Mouse (Mus musculus) hindbrain, embryonic 11.5 days (tissue): Measurements from ENCODE around the gene Tomm6. TPM values are rescaled to one million over a fixed set of nuclear protein-coding genes. Genes with fewer than 3 reads are reported as not detected.
A peak's percentile ranks its signal among the peaks of the same experiment; 100 is the strongest.

Source experiments
- ATAC-seq: fragments of 200-750 bp; cut with Nextera tagmentation; 2 replicates; pipeline ENCODE4 v1.8.0; 2017; ENCODE audit warnings: mild to moderate bottlenecking, moderate TSS enrichment, moderate library complexity; ENCODE audit not compliant: low FRiP score
- DNase-seq: peaks from one replicate; pipeline ENCODE4 v3.0.0-alpha.2; 2015; ENCODE audit warnings: low spot score
- H3K27ac ChIP-seq: fragments of 300-500 bp; sonication (generic); 2 replicates; pipeline ENCODE4 v1.5.1; 2014; ENCODE audit warnings: mild to moderate bottlenecking, low read depth, low read length
- H3K27me3 ChIP-seq: fragments of 300-500 bp; sonication (generic); 2 replicates; pipeline ENCODE4 v1.6.1; 2014; ENCODE audit warnings: mild to moderate bottlenecking, low read length, moderate library complexity, mixed read lengths; ENCODE audit not compliant: control insufficient read depth, insufficient read depth
- H3K36me3 ChIP-seq: fragments of 300-500 bp; sonication (generic); 2 replicates; pipeline ENCODE4 v1.6.1; 2014; ENCODE audit warnings: mild to moderate bottlenecking, low read length, moderate library complexity, mixed read lengths; ENCODE audit not compliant: control insufficient read depth, insufficient read depth
- H3K4me1 ChIP-seq: fragments of 300-500 bp; sonication (generic); replicated peaks from 2 replicates; pipeline ENCODE4 v1.6.1; 2014; ENCODE audit warnings: low read length, mixed read lengths; ENCODE audit not compliant: control insufficient read depth, insufficient read depth
- H3K4me2 ChIP-seq: fragments of 300-500 bp; sonication (generic); replicated peaks from 2 replicates; pipeline ENCODE4 v1.6.1; 2014; ENCODE audit warnings: mild to moderate bottlenecking, low read depth, low read length
- H3K4me3 ChIP-seq: fragments of 300-500 bp; sonication (generic); 2 replicates; pipeline ENCODE4 v1.5.1; 2014; ENCODE audit warnings: low read depth, low read length
- H3K9ac ChIP-seq: fragments of 300-500 bp; sonication (generic); 2 replicates; pipeline ENCODE4 v1.6.1; 2014; ENCODE audit warnings: low read depth, low read length
- H3K9me3 ChIP-seq: fragments of 300-500 bp; sonication (generic); 2 replicates; pipeline ENCODE4 v1.6.1; 2016; ENCODE audit warnings: low read length; ENCODE audit not compliant: control insufficient read depth
- WGBS: fragments of 180-500 bp; shearing (Covaris S2); extraction: QIAGEN DNeasy Blood & Tissue Kit; methylation state at CpG from one replicate; pipeline ENCODE4 v1.1.7; 2014; 5-methylcytosine and 5-hydroxymethylcytosine counted together
- polyA plus RNA-seq: library from polyadenylated mRNA; unstranded; fragments of >200 nt; fragmentation: Nextera tagmentation; extraction: Ambion mirVana; gene quantifications from 2 replicates; pipeline ENCODE4 v1.2.1, GENCODE M21; 2014

Gene Tomm6
- polyA plus RNA-seq, result 370 and 375 TPM in 2 replicates

- DNase-seq (no peak), ATAC-seq (no peak)
- peak within 1 kb of the TSS; percentile 93 for H3K4me2 ChIP-seq
- peak within 1 kb of the TSS; percentile 83 for H3K4me3 ChIP-seq
- H3K36me3 ChIP-seq, result 0 out of 2 replicates have a peak, but pooled peaks cover 3% of the 10 kb centered on the region
- H3K9me3 ChIP-seq, result no peaks in the 10 kb centered on the region
- peak within 1 kb of the TSS; percentile 81 for H3K27ac ChIP-seq
- H3K9ac ChIP-seq, result peak within 1 kb of the TSS; percentile 86
- no peaks in the 10 kb centered on the region for H3K27me3 ChIP-seq
- WGBS, result 0% methylated on average over 9 of the region's 9 CpGs
- H3K4me1 ChIP-seq, result peaks cover 9% of the 10 kb centered on the region
Observed at GRCm38 (mm10) chr17:47688344-47688607, at the start of gene Tomm6. TSS of gene Tomm6 (minus strand) at chr17:47688386.

GRCm38 (mm10) chr17:47737271-47738065 is 49.3 kb upstream of the Tomm6 start:
- no peaks in the 10 kb centered on the region for H3K9me3 ChIP-seq
- H3K4me1 ChIP-seq, result peaks cover 10% of the 10 kb centered on the region
- no peaks in the 10 kb centered on the region for H3K36me3 ChIP-seq
- 0% methylated on average over 46 of the region's 60 CpGs for WGBS
- ATAC-seq (peak; percentile 77), DNase-seq (peak; percentile 71)
- peak overlapping the region; percentile 47 for H3K9ac ChIP-seq
- H3K4me3 ChIP-seq, result peak overlapping the region; percentile 56
- H3K27me3 ChIP-seq, result peaks cover 17% of the 10 kb centered on the region
- H3K4me2 ChIP-seq, result peak overlapping the region; percentile 97
- no peak overlapping the region for H3K27ac ChIP-seq

GRCm38 (mm10) chr17:47736856-47737255 is 48.7 kb upstream of the Tomm6 start, which contains the start of gene Tfeb:
TSS of gene Tfeb (plus strand) at chr17:47737030.
- Histone ChIP-seq H3K27me3 (peaks cover 17% of the 10 kb centered on the region), H3K4me1 (peaks cover 10% of the 10 kb centered on the region), H3K9ac (peak within 1 kb of the TSS; percentile 47), H3K27ac (no peak within 1 kb of the TSS), H3K9me3 (no peaks in the 10 kb centered on the region), H3K4me2 (peak within 1 kb of the TSS; percentile 97), H3K36me3 (no peaks in the 10 kb centered on the region), H3K4me3 (peak within 1 kb of the TSS; percentile 56)
- DNase-seq (peak; percentile 99), ATAC-seq (peak; percentile 75)
- WGBS, result under 1% methylated on average over 45 of the region's 47 CpGs

GRCm38 (mm10) chr17:47735553-47736100 is 47.4 kb upstream of the Tomm6 start:
- ATAC-seq (no peak), DNase-seq (no peak)
- no peak overlapping the region for H3K9ac ChIP-seq
- no peak overlapping the region for H3K4me2 ChIP-seq
- peaks cover 10% of the 10 kb centered on the region for H3K4me1 ChIP-seq
- H3K27ac ChIP-seq, result no peak overlapping the region
- 72% methylated on average over 14 of the region's 14 CpGs for WGBS
- H3K36me3 ChIP-seq, result no peaks in the 10 kb centered on the region
- peaks cover 17% of the 10 kb centered on the region for H3K27me3 ChIP-seq
- H3K9me3 ChIP-seq, result no peaks in the 10 kb centered on the region
- no peak overlapping the region for H3K4me3 ChIP-seq

GRCm38 (mm10) chr17:47730633-47731575 is 42.7 kb upstream of the Tomm6 start:
- Histone ChIP-seq H3K4me3 (no peak overlapping the region), H3K4me2 (no peak overlapping the region), H3K9me3 (no peaks in the 10 kb centered on the region), H3K36me3 (no peaks in the 10 kb centered on the region), H3K27ac (no peak overlapping the region), H3K4me1 (no peaks in the 10 kb centered on the region), H3K9ac (no peak overlapping the region), H3K27me3 (no peaks in the 10 kb centered on the region)
- WGBS, result 54% methylated on average over 24 of the region's 24 CpGs
- peak; percentile 19 for DNase-seq
- ATAC-seq, result no peak

GRCm38 (mm10) chr17:47726566-47726965 is 38.4 kb upstream of the Tomm6 start, which contains the start of gene Pgc:
TSS of gene Pgc (plus strand) at chr17:47726842.
- WGBS, result 79% methylated on average over 11 of the region's 11 CpGs
- H3K9ac ChIP-seq, result no peak within 1 kb of the TSS
- no peak within 1 kb of the TSS for H3K4me3 ChIP-seq
- H3K4me2 ChIP-seq, result no peak within 1 kb of the TSS
- H3K36me3 ChIP-seq, result no peaks in the 10 kb centered on the region
- DNase-seq, result no peak
- H3K27ac ChIP-seq, result no peak within 1 kb of the TSS
- ATAC-seq, result no peak
- no peaks in the 10 kb centered on the region for H3K27me3 ChIP-seq
- H3K4me1 ChIP-seq, result no peaks in the 10 kb centered on the region
- H3K9me3 ChIP-seq, result no peaks in the 10 kb centered on the region

- Histone ChIP-seq H3K4me3 (no peak overlapping the region), H3K36me3 (no peaks in the 10 kb centered on the region), H3K9ac (no peak overlapping the region), H3K4me2 (no peak overlapping the region), H3K4me1 (no peaks in the 10 kb centered on the region), H3K9me3 (no peaks in the 10 kb centered on the region), H3K27ac (no peak overlapping the region), H3K27me3 (no peaks in the 10 kb centered on the region)
- DNase-seq (no peak), ATAC-seq (no peak)
- WGBS, result 86% methylated on average over 4 of the region's 4 CpGs
Observed at GRCm38 (mm10) chr17:47721183-47721582, 33.0 kb upstream of the Tomm6 start.

- no peaks in the 10 kb centered on the region for H3K9me3 ChIP-seq
- no peak for DNase-seq
- H3K4me3 ChIP-seq, result no peak overlapping the region
- H3K4me2 ChIP-seq, result no peak overlapping the region
- no peaks in the 10 kb centered on the region for H3K27me3 ChIP-seq
- H3K36me3 ChIP-seq, result no peaks in the 10 kb centered on the region
- H3K27ac ChIP-seq, result no peak overlapping the region
- 56% methylated on average over 3 of the region's 3 CpGs for WGBS
- no peaks in the 10 kb centered on the region for H3K4me1 ChIP-seq
- H3K9ac ChIP-seq, result no peak overlapping the region
- no peak for ATAC-seq
Observed at GRCm38 (mm10) chr17:47715037-47715436, 26.9 kb upstream of the Tomm6 start.
